Mouse (Mus musculus) midbrain, embryonic 12.5 days (tissue): ENCODE data around the gene Atrnl1. TPM values are rescaled to one million over a fixed set of nuclear protein-coding genes. Genes with fewer than 3 reads are reported as not detected.
A peak's percentile ranks its signal among the peaks of the same experiment; 100 is the strongest.

Experiments used
- ATAC-seq: fragments of 200-750 bp; cut with Nextera tagmentation; 2 replicates; pipeline ENCODE4 v1.8.0; 2017; ENCODE audit warnings: low read depth, moderate TSS enrichment, moderate library complexity; ENCODE audit not compliant: low FRiP score
- H3K27ac ChIP-seq: fragments of 300-500 bp; sonication (generic); replicated peaks from 2 replicates; pipeline ENCODE4 v1.5.1; 2016; ENCODE audit warnings: mild to moderate bottlenecking
- H3K27me3 ChIP-seq: fragments of 300-500 bp; sonication (generic); 2 replicates; pipeline ENCODE4 v1.6.1; 2016; ENCODE audit warnings: mild to moderate bottlenecking
- H3K36me3 ChIP-seq: fragments of 300-500 bp; sonication (generic); 2 replicates; pipeline ENCODE4 v1.6.1; 2016
- H3K4me1 ChIP-seq: fragments of 300-500 bp; sonication (generic); 2 replicates; pipeline ENCODE4 v1.6.1; 2016
- H3K4me2 ChIP-seq: fragments of 300-500 bp; sonication (generic); replicated peaks from 2 replicates; pipeline ENCODE4 v1.6.1; 2016; ENCODE audit warnings: mild to moderate bottlenecking, moderate library complexity
- H3K4me3 ChIP-seq: fragments of 300-500 bp; sonication (generic); 2 replicates; pipeline ENCODE4 v1.5.1; 2016; ENCODE audit warnings: mild to moderate bottlenecking
- H3K9ac ChIP-seq: fragments of 300-500 bp; sonication (generic); replicated peaks from 2 replicates; pipeline ENCODE4 v1.6.1; 2016; ENCODE audit warnings: mild to moderate bottlenecking, moderate library complexity
- H3K9me3 ChIP-seq: fragments of 300-500 bp; sonication (generic); 2 replicates; pipeline ENCODE4 v1.6.1; 2016; ENCODE audit warnings: mild to moderate bottlenecking
- WGBS: fragments of 180-500 bp; shearing (Covaris S2); methylation state at CpG from one replicate; pipeline ENCODE4 v1.1.7; 2016; 5-methylcytosine and 5-hydroxymethylcytosine counted together
- polyA plus RNA-seq: library from polyadenylated mRNA; unstranded; fragments of >200 nt; fragmentation: Nextera tagmentation; extraction: Ambion mirVana; gene quantifications from 2 replicates; pipeline ENCODE4 v1.2.1, GENCODE M21; 2016

Gene Atrnl1
- polyA plus RNA-seq, 1 experiment from 2014 or later, result 11.2 TPM

DNA sequence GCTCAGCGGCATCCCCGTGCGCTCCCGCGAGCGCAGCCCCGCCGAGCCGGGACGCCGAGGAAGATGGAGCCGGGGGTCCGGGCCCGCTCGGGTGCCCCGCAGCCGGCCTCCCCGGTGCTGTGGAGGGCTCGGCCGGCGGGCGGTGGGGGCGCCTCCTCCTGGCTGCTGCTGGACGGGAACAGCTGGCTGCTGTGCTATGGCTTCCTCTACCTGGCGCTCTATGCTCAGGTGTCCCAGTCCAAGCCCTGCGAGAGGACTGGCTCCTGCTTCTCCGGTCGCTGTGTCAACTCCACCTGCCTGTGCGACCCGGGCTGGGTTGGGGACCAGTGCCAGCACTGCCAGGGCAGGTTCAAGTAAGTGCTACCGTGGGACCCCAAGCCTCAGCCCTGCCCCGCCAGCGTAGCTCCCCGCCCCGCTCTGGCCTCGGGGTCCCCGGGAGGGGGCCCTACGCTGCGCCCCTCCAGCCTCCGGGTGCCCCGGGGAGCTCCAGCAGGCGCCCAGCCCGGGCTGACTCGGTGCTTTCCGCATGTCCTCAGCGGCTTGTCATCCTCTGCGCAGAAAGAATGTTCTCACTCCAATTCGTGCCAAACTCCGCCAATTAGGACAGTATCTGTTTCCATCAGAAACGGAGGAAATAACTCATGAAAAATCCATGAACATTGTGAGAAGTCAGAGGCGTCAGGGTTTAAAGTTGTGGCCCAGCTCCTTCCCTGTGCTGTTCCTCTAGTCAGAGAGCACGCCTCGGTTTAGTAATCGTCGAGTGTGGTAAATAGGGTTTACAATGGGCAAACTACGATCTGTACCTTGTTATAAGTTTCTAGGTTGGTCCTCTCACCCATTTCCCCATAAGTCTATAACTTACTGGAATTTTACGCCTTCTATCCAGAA lies 701 bp downstream of the Atrnl1 start:
- WGBS, result under 1% methylated on average over 56 of the region's 57 CpGs

GRCm38 (mm10) chr19:57612179-57612472 lies 1.3 kb downstream of the Atrnl1 start:
- Histone ChIP-seq H3K4me2 (peak overlapping the region; percentile 99), H3K27me3 (no peaks in the 10 kb centered on the region), H3K27ac (no peak overlapping the region), H3K36me3 (no peaks in the 10 kb centered on the region), H3K4me1 (peaks cover 25% of the 10 kb centered on the region), H3K9me3 (no peaks in the 10 kb centered on the region), H3K4me3 (peak overlapping the region; percentile 93), H3K9ac (peak overlapping the region; percentile 95; the same call in 1 of the 2 replicates)
- 9% methylated on average over 2 of the region's 2 CpGs for WGBS
- ATAC-seq, result no peak

More for the DNA sequence above, 701 bp downstream of the Atrnl1 start:
- no peaks in the 10 kb centered on the region for H3K27me3 ChIP-seq
- no peaks in the 10 kb centered on the region for H3K36me3 ChIP-seq
- H3K9ac ChIP-seq, result peak overlapping the region; percentile 95
- no peaks in the 10 kb centered on the region for H3K9me3 ChIP-seq
- peak overlapping the region; percentile 93 for H3K4me3 ChIP-seq
- H3K4me2 ChIP-seq, result peak overlapping the region; percentile 99
- peak overlapping the region; percentile 97 for H3K27ac ChIP-seq
- ATAC-seq, result peak; percentile 68
- H3K4me1 ChIP-seq, result peaks cover 25% of the 10 kb centered on the region

DNA sequence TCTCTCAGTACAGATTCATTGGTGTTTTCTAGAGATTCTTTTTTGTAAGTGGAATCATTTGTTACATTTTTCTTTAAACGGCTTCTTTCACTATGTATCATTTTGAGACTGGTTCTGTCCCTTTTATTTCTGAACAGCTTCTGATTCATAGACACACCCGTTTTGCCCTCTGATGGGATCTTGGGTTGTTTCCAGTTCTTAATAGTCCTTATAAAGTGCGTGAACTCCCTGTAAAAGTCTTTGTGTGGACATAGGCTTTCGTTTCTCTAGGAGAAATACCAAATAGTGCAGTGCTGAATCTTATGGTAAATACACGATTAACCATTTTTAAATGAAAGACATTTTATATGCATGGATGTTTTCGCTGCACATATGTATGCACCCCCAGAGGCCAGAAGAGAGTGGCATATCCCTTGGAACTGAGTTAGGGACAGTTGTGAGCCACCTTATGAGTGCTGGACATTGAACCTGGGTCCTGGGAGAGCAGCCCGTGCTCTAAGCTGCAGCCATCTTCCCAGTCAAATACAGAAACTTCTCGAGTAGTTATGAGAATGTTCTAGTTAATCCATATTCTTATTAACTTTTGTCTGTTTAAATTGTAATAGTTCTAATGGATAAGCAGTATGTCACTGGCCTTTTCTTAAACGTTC lies 5.3 kb downstream of the Atrnl1 start:
- Histone ChIP-seq H3K9me3 (no peaks in the 10 kb centered on the region), H3K4me1 (peaks cover 16% of the 10 kb centered on the region), H3K36me3 (0 out of 2 replicates have a peak, but pooled peaks cover 4% of the 10 kb centered on the region), H3K4me2 (no peak overlapping the region), H3K9ac (no peak overlapping the region), H3K27ac (no peak overlapping the region), H3K4me3 (no peak overlapping the region), H3K27me3 (no peaks in the 10 kb centered on the region)
- ATAC-seq, result no peak
- WGBS, result 90% methylated on average over 9 of the region's 9 CpGs

GRCm38 (mm10) chr19:57619088-57619487 lies 8.3 kb downstream of the Atrnl1 start:
- Histone ChIP-seq H3K36me3 (0 out of 2 replicates have a peak, but pooled peaks cover 5% of the 10 kb centered on the region), H3K4me1 (0 out of 2 replicates have a peak, but pooled peaks cover 3% of the 10 kb centered on the region), H3K27me3 (no peaks in the 10 kb centered on the region), H3K4me2 (no peak overlapping the region), H3K27ac (no peak overlapping the region), H3K9ac (no peak overlapping the region), H3K4me3 (no peak overlapping the region), H3K9me3 (no peaks in the 10 kb centered on the region)
- 92% methylated on average over 9 of the region's 9 CpGs for WGBS
- ATAC-seq, result no peak

DNA sequence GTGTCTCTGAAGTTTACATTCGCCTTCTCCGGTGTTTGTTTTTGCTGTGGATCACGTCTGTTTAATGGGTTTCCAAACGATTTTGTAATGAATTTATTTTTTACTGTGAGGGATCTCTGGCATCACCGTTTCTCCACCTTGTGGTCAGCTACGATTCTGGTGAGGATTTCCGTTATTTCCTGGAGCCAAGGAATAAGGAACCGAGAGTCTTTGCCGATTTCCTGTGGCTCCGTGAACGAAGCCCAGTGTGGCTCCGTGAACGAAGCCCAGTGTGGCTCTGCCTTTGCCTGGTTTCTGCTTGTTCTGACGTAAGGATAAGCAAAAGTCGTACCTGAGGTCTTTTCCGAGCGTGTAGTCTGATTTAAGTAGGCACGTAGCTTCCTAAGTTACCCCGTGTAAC lies 11.0 kb downstream of the Atrnl1 start:
- Histone ChIP-seq H3K9ac (no peak overlapping the region), H3K9me3 (no peaks in the 10 kb centered on the region), H3K27ac (no peak overlapping the region), H3K4me2 (no peak overlapping the region), H3K4me1 (no peaks in the 10 kb centered on the region), H3K36me3 (0 out of 2 replicates have a peak, but pooled peaks cover 14% of the 10 kb centered on the region), H3K27me3 (no peaks in the 10 kb centered on the region), H3K4me3 (no peak overlapping the region)
- 93% methylated on average over 19 of the region's 19 CpGs for WGBS
- no peak for ATAC-seq

DNA sequence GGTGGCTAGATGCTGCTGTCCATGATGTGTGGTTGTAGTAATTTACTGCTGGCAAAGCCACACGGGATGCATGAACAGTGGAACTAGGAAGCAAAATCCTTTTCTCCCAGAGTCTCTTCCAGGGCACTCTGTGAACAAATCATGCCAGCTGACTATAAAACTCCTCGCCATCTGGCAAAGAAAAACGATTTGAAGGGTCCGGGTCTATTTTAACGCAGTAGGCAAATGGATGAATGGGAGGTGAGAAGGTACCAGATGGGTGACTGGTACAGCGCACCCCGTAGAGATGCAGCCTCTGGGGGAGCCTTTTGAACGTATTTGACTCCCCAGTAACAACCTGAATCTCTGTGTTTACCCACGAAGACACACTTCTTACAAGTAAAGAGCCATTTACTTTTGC lies 14.9 kb downstream of the Atrnl1 start:
- 92% methylated on average over 9 of the region's 9 CpGs for whole genome bisulfite sequencing
- Histone ChIP-seq H3K27ac (peak overlapping the region; percentile 25; the same call in 1 of the 2 replicates), H3K4me1 (no peaks in the 10 kb centered on the region), H3K9ac (no peak overlapping the region), H3K27me3 (no peaks in the 10 kb centered on the region), H3K4me2 (no peak overlapping the region), H3K36me3 (0 out of 2 replicates have a peak, but pooled peaks cover 10% of the 10 kb centered on the region), H3K9me3 (no peaks in the 10 kb centered on the region), H3K4me3 (no peak overlapping the region)
- ATAC-seq, result no peak

GRCm38 (mm10) chr19:57627251-57627650 lies 16.4 kb downstream of the Atrnl1 start:
- H3K27ac ChIP-seq, result no peak overlapping the region
- no peak overlapping the region for H3K4me3 ChIP-seq
- 95% methylated on average over 8 of the region's 8 CpGs for WGBS
- ATAC-seq, result no peak
- no peak overlapping the region for H3K4me2 ChIP-seq
- H3K27me3 ChIP-seq, result no peaks in the 10 kb centered on the region
- H3K9me3 ChIP-seq, result no peaks in the 10 kb centered on the region
- H3K4me1 ChIP-seq, result no peaks in the 10 kb centered on the region
- no peak overlapping the region for H3K9ac ChIP-seq
- peaks cover 14% of the 10 kb centered on the region; the same call in 1 of the 2 replicates for H3K36me3 ChIP-seq

DNA sequence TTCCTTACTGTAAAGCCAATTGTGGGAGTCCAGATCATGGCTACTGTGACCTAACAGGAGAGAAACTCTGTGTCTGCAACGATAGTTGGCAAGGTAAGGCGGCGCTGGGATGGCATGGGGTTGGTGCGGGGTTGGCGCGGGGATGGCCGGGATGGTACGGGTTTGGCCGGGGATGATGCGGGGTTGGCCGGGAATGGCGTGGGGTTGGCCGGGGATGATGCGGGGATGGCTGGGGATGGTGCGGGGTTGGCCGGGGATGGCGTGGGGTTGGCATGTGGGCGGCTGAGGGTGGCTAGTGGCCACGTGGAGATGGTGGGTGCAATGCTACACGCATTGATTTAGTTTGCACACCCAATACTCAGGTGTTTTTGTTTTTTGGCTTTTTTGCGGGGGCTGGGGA lies 31.7 kb downstream of the Atrnl1 start:
- no peak overlapping the region for H3K4me3 ChIP-seq
- no peaks in the 10 kb centered on the region for H3K4me1 ChIP-seq
- no peaks in the 10 kb centered on the region for H3K36me3 ChIP-seq
- no peak for ATAC-seq
- H3K27me3 ChIP-seq, result no peaks in the 10 kb centered on the region
- H3K9me3 ChIP-seq, result no peaks in the 10 kb centered on the region
- 95% methylated on average over 21 of the region's 21 CpGs for WGBS
- H3K9ac ChIP-seq, result no peak overlapping the region
- H3K27ac ChIP-seq, result no peak overlapping the region
- H3K4me2 ChIP-seq, result no peak overlapping the region

GRCm38 (mm10) chr19:57642980-57643379 lies 32.1 kb downstream of the Atrnl1 start:
- H3K9me3 ChIP-seq, result no peaks in the 10 kb centered on the region
- ATAC-seq, result no peak
- no peak overlapping the region for H3K27ac ChIP-seq
- H3K4me2 ChIP-seq, result no peak overlapping the region
- 70% methylated on average over 2 of the region's 2 CpGs for WGBS
- no peak overlapping the region for H3K9ac ChIP-seq
- no peaks in the 10 kb centered on the region for H3K36me3 ChIP-seq
- no peaks in the 10 kb centered on the region for H3K4me1 ChIP-seq
- H3K4me3 ChIP-seq, result no peak overlapping the region
- H3K27me3 ChIP-seq, result no peaks in the 10 kb centered on the region

- Histone ChIP-seq H3K4me2 (no peak overlapping the region), H3K4me1 (no peaks in the 10 kb centered on the region), H3K9ac (no peak overlapping the region), H3K4me3 (no peak overlapping the region), H3K36me3 (no peaks in the 10 kb centered on the region), H3K9me3 (0 out of 2 replicates have a peak, but pooled peaks cover 5% of the 10 kb centered on the region), H3K27me3 (no peaks in the 10 kb centered on the region), H3K27ac (no peak overlapping the region)
- no peak for ATAC-seq
- WGBS, result 93% methylated on average over 14 of the region's 14 CpGs
Measured at GRCm38 (mm10) chr19:57648202-57648943, 37.5 kb downstream of the Atrnl1 start.

DNA sequence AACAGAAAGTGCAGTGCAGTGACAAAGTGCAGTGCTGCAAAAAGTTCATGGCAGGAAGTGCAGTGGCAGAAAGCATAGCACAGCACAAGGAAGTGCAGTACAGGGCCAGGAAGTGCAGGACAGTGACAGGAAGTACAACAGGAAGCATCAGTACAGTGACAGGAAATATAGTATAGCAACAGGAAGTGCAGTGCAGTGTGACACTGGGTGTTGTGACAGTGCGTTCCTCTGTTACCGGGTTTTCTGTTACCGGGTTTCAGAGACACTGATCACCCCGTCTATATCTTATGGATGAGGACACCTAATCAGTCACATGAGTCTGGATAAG lies 38.1 kb downstream of the Atrnl1 start:
- 93% methylated on average over 4 of the region's 4 CpGs for WGBS
- Histone ChIP-seq H3K27me3 (no peaks in the 10 kb centered on the region), H3K9me3 (0 out of 2 replicates have a peak, but pooled peaks cover 5% of the 10 kb centered on the region), H3K4me2 (no peak overlapping the region), H3K4me3 (no peak overlapping the region), H3K9ac (no peak overlapping the region), H3K27ac (no peak overlapping the region), H3K36me3 (no peaks in the 10 kb centered on the region), H3K4me1 (no peaks in the 10 kb centered on the region)
- no peak for ATAC-seq

DNA sequence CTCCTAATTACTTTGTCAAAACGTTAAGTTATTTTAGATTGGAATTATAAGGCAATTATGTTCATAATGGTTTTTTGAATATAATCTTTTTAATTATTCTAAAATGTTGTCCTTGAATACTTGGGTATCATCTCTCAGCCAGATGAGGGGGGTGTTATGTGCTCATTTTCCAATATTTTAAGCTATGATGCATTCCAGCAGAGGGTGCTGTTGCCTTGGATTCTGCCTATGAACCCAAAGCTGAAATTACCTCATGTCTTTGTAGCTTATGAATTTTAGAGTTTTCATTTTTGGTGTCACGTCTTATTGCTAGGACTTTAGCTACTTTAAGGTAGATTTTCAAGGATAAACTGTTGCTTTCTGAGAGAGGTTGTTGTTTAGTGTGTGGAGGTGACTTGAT lies 44.2 kb downstream of the Atrnl1 start:
- Histone ChIP-seq H3K4me3 (no peak overlapping the region), H3K4me2 (no peak overlapping the region), H3K27ac (no peak overlapping the region), H3K27me3 (no peaks in the 10 kb centered on the region), H3K9me3 (no peaks in the 10 kb centered on the region), H3K9ac (no peak overlapping the region), H3K36me3 (peaks cover 13% of the 10 kb centered on the region), H3K4me1 (no peaks in the 10 kb centered on the region)
- no peak for ATAC-seq
- 80% methylated on average over 2 of the region's 2 CpGs for WGBS
